Mouse (Mus musculus) kidney, embryonic 16.5 days (tissue): ENCODE results near the gene Mef2c. TPM values are rescaled to one million over a fixed set of nuclear protein-coding genes. Genes with fewer than 3 reads are reported as not detected.
A peak's percentile ranks its signal among the peaks of the same experiment; 100 is the strongest.

Experiments
- ATAC-seq: fragments of 200-750 bp; cut with Nextera tagmentation; 2 replicates; pipeline ENCODE4 v1.8.0; 2017; ENCODE audit warnings: moderate TSS enrichment; ENCODE audit not compliant: low FRiP score, low TSS enrichment
- H3K27ac ChIP-seq: fragments of 300-500 bp; sonication (generic); 2 replicates; pipeline ENCODE4 v1.5.1; 2014; ENCODE audit warnings: low read length
- H3K27me3 ChIP-seq: fragments of 300-500 bp; sonication (generic); 2 replicates; pipeline ENCODE4 v1.6.1; 2014; ENCODE audit warnings: low read length, control low read depth, mixed read lengths; ENCODE audit not compliant: insufficient read depth
- H3K36me3 ChIP-seq: fragments of 300-500 bp; sonication (generic); 2 replicates; pipeline ENCODE4 v1.6.1; 2014; ENCODE audit warnings: low read length, control low read depth, mixed read lengths; ENCODE audit not compliant: insufficient read depth
- H3K4me1 ChIP-seq: fragments of 300-500 bp; sonication (generic); 2 replicates; pipeline ENCODE4 v1.6.1; 2014; ENCODE audit warnings: low read length, control low read depth, mixed read lengths; ENCODE audit not compliant: insufficient read depth
- H3K4me2 ChIP-seq: fragments of 300-500 bp; sonication (generic); replicated peaks from 2 replicates; pipeline ENCODE4 v1.6.1; 2014; ENCODE audit warnings: low read depth, low read length
- H3K4me3 ChIP-seq: fragments of 300-500 bp; sonication (generic); 2 replicates; pipeline ENCODE4 v1.5.1; 2014; ENCODE audit warnings: mild to moderate bottlenecking, low read length
- H3K9ac ChIP-seq: fragments of 300-500 bp; sonication (generic); replicated peaks from 2 replicates; pipeline ENCODE4 v1.6.1; 2014; ENCODE audit warnings: low read length
- H3K9me3 ChIP-seq: fragments of 300-500 bp; sonication (generic); 2 replicates; pipeline ENCODE4 v1.6.1; 2016; ENCODE audit warnings: low read length, control low read depth
- WGBS: fragments of 180-500 bp; shearing (Covaris S2); extraction: QIAGEN DNeasy Blood & Tissue Kit; methylation state at CpG from one replicate; pipeline ENCODE4 v1.1.7; 2014; 5-methylcytosine and 5-hydroxymethylcytosine counted together
- polyA plus RNA-seq: library from polyadenylated mRNA; unstranded; fragments of >200 nt; fragmentation: Nextera tagmentation; extraction: Ambion mirVana; gene quantifications from 2 replicates; pipeline ENCODE4 v1.2.1, GENCODE M21; 2015

Mef2c gene
- polyA plus RNA-seq, 1 experiment from 2014 or later: 54.9 TPM

DNA sequence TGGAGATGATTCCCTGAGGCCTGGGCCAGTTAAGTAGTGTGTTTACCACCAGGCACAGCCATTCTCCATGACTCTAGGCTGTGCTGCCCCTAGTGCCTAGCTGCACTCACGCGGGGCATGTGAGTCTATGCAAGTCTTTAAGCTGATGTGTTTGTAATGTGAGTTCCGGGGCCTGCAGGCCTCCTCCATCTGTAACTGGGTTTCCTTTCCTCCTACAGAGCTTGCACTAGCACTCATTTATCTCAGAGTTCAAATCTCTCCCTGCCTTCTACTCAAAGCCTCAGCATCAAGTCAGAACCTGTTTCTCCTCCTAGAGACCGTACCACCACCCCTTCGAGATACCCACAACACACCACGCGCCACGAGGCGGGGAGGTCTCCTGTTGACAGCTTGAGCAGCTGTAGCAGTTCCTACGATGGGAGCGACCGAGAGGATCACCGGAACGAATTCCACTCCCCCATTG is 158.3 kb downstream of the Mef2c start:
- Histone ChIP-seq H3K4me1 (no peaks in the 10 kb centered on the region), H3K27ac (no peak overlapping the region), H3K36me3 (no peaks in the 10 kb centered on the region), H3K4me2 (no peak overlapping the region), H3K4me3 (no peak overlapping the region), H3K9me3 (no peaks in the 10 kb centered on the region), H3K27me3 (no peaks in the 10 kb centered on the region), H3K9ac (no peak overlapping the region)
- ATAC-seq: no peak
- 63% methylated on average over 14 of the region's 14 CpGs for WGBS

DNA sequence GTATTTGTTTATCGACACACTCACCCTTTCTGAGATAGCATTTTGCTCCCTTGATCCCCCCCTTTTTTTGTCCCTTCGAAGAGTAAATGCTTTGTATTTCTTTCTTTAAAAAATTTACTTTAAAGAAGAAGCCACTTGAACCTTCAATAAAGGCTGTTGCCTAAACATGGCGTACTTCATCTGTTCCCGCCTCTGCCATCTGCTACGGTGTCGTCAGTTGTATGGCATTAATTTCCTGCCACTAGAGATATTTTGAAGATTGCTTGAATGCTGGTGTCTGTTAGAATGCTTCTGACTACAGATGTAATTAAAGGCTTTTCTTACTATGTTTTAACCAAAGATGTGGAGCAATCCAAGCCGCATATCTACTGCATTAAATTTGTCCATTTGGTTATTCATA is 162.3 kb downstream of the Mef2c start:
- 89% methylated on average over 7 of the region's 7 CpGs for WGBS
- H3K27me3 ChIP-seq: no peaks in the 10 kb centered on the region
- no peak for ATAC-seq

DNA sequence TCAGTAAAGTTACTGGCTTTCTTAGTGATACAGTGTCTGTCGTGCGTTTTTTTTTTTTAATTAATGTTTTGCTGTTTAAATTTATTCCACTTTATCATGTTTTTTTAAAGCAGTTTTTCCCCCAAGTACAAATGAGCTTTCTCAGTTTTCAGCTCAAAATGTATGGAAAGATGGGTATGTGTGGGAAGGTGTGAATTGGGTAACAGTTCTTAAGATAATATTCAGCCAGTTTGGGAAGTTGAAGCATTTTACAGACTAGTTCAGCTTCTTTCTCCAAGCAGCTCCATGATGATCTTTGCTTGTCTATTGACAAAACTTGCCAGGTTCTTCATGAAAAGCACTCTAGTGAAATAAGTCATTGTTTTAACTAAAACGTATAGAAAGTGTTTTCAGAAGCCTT is 163.2 kb downstream of the Mef2c start:
- ATAC-seq: no peak
- Histone ChIP-seq H3K27ac (no peak overlapping the region), H3K27me3 (no peaks in the 10 kb centered on the region), H3K9me3 (no peaks in the 10 kb centered on the region), H3K4me1 (no peaks in the 10 kb centered on the region), H3K4me2 (no peak overlapping the region), H3K4me3 (no peak overlapping the region), H3K36me3 (no peaks in the 10 kb centered on the region), H3K9ac (no peak overlapping the region)
- 74% methylated on average over 3 of the region's 3 CpGs for WGBS

More for the DNA sequence above, 162.3 kb downstream of the Mef2c start:
- no peaks in the 10 kb centered on the region for H3K9me3 ChIP-seq
- no peaks in the 10 kb centered on the region for H3K36me3 ChIP-seq
- no peak overlapping the region for H3K4me2 ChIP-seq
- H3K27ac ChIP-seq: no peak overlapping the region
- no peaks in the 10 kb centered on the region for H3K4me1 ChIP-seq
- no peak overlapping the region for H3K9ac ChIP-seq
- H3K4me3 ChIP-seq: no peak overlapping the region

DNA sequence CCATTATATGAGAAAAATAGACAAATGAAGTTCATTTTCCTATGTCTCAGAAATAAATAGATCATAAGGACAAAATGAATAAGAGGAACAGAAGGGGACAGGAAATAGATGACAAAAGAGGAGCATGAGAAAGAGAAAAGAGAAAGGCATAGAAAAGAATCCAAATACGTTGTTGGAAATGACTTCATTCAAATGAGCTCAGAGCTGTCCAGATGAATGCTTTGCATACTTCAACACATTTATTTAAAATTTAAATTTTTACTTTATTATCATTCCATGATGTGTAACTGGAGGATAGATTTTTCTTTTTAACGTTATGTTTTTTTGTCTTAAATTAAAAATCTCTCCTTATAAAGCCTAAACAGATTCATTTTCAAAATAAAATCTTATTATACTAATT is 203.8 kb downstream of the Mef2c start:
- Histone ChIP-seq H3K9ac (no peak overlapping the region), H3K36me3 (no peaks in the 10 kb centered on the region), H3K4me2 (no peak overlapping the region), H3K27me3 (peaks cover 19% of the 10 kb centered on the region), H3K27ac (no peak overlapping the region), H3K9me3 (no peaks in the 10 kb centered on the region), H3K4me1 (no peaks in the 10 kb centered on the region), H3K4me3 (no peak overlapping the region)
- WGBS: 78% methylated on average over 2 of the region's 2 CpGs
- no peak for ATAC-seq

DNA sequence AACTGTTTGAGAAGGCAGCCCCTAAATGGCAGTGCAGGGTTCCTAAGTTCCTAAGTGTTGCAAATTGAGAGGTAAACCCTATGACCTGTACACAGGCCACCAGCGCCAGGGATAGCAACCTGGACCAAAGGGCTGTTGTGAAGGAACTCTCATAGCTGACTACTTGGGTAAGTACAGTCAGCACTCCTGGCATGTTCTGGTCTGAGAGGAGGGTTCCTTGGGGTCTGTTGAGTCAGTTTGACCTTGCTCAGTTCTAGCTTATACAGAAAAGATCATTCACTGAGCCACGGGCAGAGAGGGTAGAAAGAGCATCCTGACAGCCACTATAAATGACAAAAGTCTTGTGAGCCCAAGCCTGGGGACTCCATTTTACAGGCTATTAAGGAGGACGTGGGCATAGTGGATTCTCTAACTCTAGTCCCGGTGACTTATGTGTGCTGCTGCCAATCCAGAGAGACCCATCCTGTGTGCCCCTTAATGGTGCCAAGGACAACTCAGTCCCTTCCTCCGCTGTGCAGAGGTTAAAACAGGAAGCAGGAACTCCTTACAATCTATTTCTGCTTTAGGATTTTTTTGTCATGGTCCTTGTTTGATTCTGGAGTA is 209.0 kb downstream of the Mef2c start:
- ATAC-seq: no peak
- H3K4me1 ChIP-seq: no peaks in the 10 kb centered on the region
- H3K36me3 ChIP-seq: no peaks in the 10 kb centered on the region
- H3K9ac ChIP-seq: no peak overlapping the region
- no peak overlapping the region for H3K4me2 ChIP-seq
- H3K27me3 ChIP-seq: peaks cover 70% of the 10 kb centered on the region
- no peak overlapping the region for H3K4me3 ChIP-seq
- H3K27ac ChIP-seq: no peak overlapping the region
- 14% methylated on average over 5 of the region's 5 CpGs for WGBS
- no peaks in the 10 kb centered on the region for H3K9me3 ChIP-seq

DNA sequence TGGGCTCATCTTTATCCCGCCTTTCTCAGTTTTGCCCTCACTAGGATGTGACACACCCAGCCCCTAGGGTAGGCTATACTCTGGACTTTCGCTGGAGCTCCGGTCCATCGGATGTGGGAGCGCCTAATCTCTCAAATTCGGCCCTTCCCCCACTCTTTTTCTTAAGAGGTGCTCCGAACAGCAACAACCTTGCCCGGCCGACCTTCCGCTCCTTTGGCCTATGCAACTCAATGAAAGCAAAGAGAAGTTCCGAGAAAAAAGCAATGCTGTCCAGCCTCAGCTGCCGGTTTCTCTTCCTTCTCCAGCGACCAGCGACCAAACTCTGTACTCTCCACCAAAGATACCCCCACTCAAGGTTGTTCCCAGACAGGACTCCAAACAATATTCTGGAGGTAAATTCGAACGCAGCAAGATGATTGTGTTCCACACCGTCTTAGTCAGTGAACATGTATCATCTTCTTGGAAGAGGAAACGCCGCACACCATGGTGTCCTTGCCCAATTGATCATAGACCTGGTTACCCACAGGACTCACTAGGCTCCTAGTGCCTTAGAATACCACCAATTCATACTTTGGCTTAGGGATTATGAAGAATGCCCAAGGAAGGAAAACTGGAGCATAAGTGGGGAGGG is 209.9 kb downstream of the Mef2c start:
- Histone ChIP-seq H3K9me3 (no peaks in the 10 kb centered on the region), H3K4me2 (no peak overlapping the region), H3K36me3 (no peaks in the 10 kb centered on the region), H3K9ac (no peak overlapping the region), H3K27me3 (peaks cover 79% of the 10 kb centered on the region), H3K27ac (no peak overlapping the region), H3K4me3 (no peak overlapping the region), H3K4me1 (no peaks in the 10 kb centered on the region)
- WGBS: 3% methylated on average over 19 of the region's 19 CpGs
- ATAC-seq: no peak

DNA sequence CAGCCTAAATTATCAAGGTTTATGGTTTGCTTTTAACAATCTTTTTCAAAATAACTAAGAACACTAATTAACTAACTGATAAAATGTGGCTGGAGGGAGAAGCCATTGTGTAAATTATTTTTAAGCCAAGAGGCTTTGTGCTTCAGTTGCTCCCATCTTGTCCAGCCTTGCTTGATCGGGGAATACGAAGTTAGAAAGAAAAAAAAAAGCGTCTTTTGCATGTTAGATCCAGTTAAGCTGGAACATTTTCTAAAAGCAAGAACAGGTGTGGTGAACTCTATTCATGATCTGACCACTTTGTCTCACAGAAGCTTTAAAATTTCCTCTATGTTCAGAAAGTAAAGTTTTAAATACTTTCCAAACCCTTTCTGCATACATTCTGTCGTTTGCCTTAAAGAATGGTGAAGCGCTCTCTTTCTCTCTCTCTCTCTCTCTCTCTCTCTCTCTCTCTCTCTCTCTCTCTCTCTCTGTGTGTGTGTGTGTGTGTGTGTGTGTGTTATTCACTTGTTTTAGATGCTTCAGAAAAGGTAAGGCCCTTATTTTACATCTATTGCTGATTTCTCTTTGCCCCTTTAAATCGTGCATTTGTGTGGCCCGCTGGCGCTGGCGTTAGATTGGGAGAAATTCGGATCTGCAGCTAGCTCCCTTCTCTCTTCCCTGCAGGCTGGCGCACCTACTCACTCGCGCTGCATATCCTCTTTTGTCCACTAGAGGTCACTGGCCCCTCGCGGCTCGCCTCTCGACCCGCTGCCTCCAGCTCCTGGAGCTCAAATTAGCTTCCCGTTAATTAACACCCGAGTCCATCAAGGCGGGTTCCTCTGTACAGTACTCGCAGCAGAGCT is 210.9 kb downstream of the Mef2c start:
- Histone ChIP-seq H3K4me2 (peak overlapping the region; percentile 42), H3K4me1 (no peaks in the 10 kb centered on the region), H3K4me3 (peak overlapping the region; percentile 24; the same call in 1 of the 2 replicates), H3K27ac (no peak overlapping the region), H3K27me3 (peaks cover 87% of the 10 kb centered on the region), H3K9me3 (no peaks in the 10 kb centered on the region), H3K36me3 (no peaks in the 10 kb centered on the region), H3K9ac (no peak overlapping the region)
- peak; percentile 68; the same call in 1 of the 2 replicates for ATAC-seq
- whole genome bisulfite sequencing: under 1% methylated on average over 22 of the region's 22 CpGs

DNA sequence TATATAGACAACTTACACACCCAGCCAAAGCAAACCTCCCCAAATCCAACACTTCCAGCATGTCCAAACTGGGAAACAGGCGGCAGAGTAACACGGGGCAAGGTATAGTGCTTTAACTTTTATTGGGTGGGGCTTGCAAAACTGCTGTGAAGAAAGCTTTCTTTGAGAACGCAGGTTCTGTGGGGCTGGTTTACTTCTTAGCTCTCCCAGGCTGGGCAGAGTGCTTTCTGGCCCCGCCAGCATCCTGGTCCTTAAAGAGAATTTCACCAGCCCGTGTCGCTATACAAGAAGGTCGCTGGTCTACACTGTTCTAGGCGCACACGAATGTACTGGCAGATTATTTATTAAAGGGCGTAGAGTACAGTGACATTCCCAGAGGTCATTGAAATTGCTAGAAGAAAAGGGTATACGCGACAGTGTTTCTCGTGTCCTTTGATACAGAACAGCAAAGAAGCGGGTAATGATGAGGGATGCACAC is 211.5 kb downstream of the Mef2c start:
- no peaks in the 10 kb centered on the region for H3K9me3 ChIP-seq
- H3K4me1 ChIP-seq: no peaks in the 10 kb centered on the region
- peak overlapping the region; percentile 24; the same call in 1 of the 2 replicates for H3K4me3 ChIP-seq
- no peaks in the 10 kb centered on the region for H3K36me3 ChIP-seq
- WGBS: 3% methylated on average over 14 of the region's 14 CpGs
- no peak overlapping the region for H3K9ac ChIP-seq
- peaks cover 93% of the 10 kb centered on the region for H3K27me3 ChIP-seq
- H3K27ac ChIP-seq: no peak overlapping the region
- peak; percentile 60; the same call in 1 of the 2 replicates for ATAC-seq
- H3K4me2 ChIP-seq: peak overlapping the region; percentile 42

DNA sequence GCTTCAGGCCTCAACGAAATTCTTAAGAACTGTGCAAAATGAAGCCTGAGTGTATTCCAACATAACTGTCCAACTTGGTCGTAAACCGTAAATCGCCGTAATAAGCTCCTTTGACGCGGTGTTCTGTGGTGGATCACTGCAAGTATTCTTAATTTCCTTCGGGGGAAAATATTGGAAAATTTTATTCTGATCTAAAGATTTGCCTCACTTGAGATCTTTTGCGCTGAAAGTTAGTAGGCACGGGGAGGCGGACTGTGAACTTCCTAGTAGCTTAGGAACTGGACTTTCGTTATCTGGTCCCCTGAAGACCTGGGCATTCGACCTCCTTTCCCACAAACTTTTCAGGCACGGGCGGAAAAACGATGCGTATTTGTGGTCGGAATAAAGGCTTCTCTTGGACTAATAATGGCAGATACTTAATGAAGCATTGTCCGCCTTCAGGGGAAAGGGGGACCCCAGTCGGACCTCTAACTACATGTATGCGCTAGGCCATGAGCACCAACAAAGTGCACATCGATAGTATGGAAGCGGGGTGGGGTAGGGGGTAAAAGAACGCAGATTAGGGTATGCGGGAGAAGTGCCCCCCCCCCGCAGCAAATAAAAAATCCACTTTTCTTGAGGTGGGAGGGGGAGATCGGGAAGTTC is 212.3 kb downstream of the Mef2c start:
- no peak for ATAC-seq
- Histone ChIP-seq H3K36me3 (no peaks in the 10 kb centered on the region), H3K27ac (no peak overlapping the region), H3K27me3 (peaks cover 95% of the 10 kb centered on the region), H3K9ac (no peak overlapping the region), H3K4me2 (no peak overlapping the region), H3K4me3 (no peak overlapping the region), H3K4me1 (0 out of 2 replicates have a peak, but pooled peaks cover 4% of the 10 kb centered on the region), H3K9me3 (no peaks in the 10 kb centered on the region)
- 3% methylated on average over 27 of the region's 27 CpGs for WGBS
